Mouse (Mus musculus) intestine, embryonic 16.5 days (tissue): ENCODE results near the gene Anxa10. TPM values are rescaled to one million over a fixed set of nuclear protein-coding genes. Genes with fewer than 3 reads are reported as not detected.

Experiments
- ATAC-seq: fragments of 200-750 bp; cut with Nextera tagmentation; 2 replicates; pipeline ENCODE4 v1.8.0; 2017; ENCODE audit warnings: moderate TSS enrichment, moderate library complexity
- H3K27ac ChIP-seq: fragments of 300-500 bp; sonication (generic); 2 replicates; pipeline ENCODE4 v1.5.1; 2014; ENCODE audit warnings: mild to moderate bottlenecking, low read length
- H3K27me3 ChIP-seq: fragments of 300-500 bp; sonication (generic); replicated peaks from 2 replicates; pipeline ENCODE4 v1.6.1; 2014; ENCODE audit warnings: low read length, control low read depth, mixed read lengths; ENCODE audit not compliant: control insufficient read depth, insufficient read depth
- H3K36me3 ChIP-seq: fragments of 300-500 bp; sonication (generic); 2 replicates; pipeline ENCODE4 v1.6.1; 2014; ENCODE audit warnings: low read length, control low read depth; ENCODE audit not compliant: control insufficient read depth, insufficient read depth
- H3K4me1 ChIP-seq: fragments of 300-500 bp; sonication (generic); 2 replicates; pipeline ENCODE4 v1.6.1; 2014; ENCODE audit warnings: low read length, control low read depth, mixed read lengths; ENCODE audit not compliant: control insufficient read depth, insufficient read depth
- H3K4me2 ChIP-seq: fragments of 300-500 bp; sonication (generic); 2 replicates; pipeline ENCODE4 v1.6.1; 2014; ENCODE audit warnings: low read depth, low read length, control low read depth
- H3K4me3 ChIP-seq: fragments of 300-500 bp; sonication (generic); 2 replicates; pipeline ENCODE4 v1.5.1; 2014; ENCODE audit warnings: mild to moderate bottlenecking, low read length
- H3K9ac ChIP-seq: fragments of 300-500 bp; sonication (generic); 2 replicates; pipeline ENCODE4 v1.6.1; 2014; ENCODE audit warnings: low read depth, low read length
- H3K9me3 ChIP-seq: fragments of 300-500 bp; sonication (generic); 2 replicates; pipeline ENCODE4 v1.6.1; 2016; ENCODE audit warnings: low read length, control low read depth; ENCODE audit not compliant: control insufficient read depth
- WGBS: fragments of 180-500 bp; shearing (Covaris S2); extraction: QIAGEN DNeasy Blood & Tissue Kit; methylation state at CpG from one replicate; pipeline ENCODE4 v1.1.7; 2014; 5-methylcytosine and 5-hydroxymethylcytosine counted together
- polyA plus RNA-seq: library from polyadenylated mRNA; unstranded; fragments of >200 nt; fragmentation: Nextera tagmentation; extraction: Ambion mirVana; gene quantifications from 2 replicates; pipeline ENCODE4 v1.2.1, GENCODE M21; 2015

Anxa10 gene
- polyA plus RNA-seq, 1 experiment from 2014 or later = 0.24 TPM

GRCm38 (mm10) chr8:62014582-62014981 is 108.4 kb downstream of the Anxa10 start:
- Histone ChIP-seq H3K27ac (no peak overlapping the region), H3K4me3 (no peak overlapping the region), H3K4me1 (no peaks in the 10 kb centered on the region), H3K4me2 (no peak overlapping the region), H3K9ac (no peak overlapping the region), H3K36me3 (no peaks in the 10 kb centered on the region), H3K9me3 (no peaks in the 10 kb centered on the region), H3K27me3 (no peaks in the 10 kb centered on the region)
- WGBS = 88% methylated on average over 4 of the region's 4 CpGs
- ATAC-seq = no peak

- Histone ChIP-seq H3K9ac (no peak overlapping the region), H3K4me2 (no peak overlapping the region), H3K27me3 (no peaks in the 10 kb centered on the region), H3K4me1 (no peaks in the 10 kb centered on the region), H3K27ac (no peak overlapping the region), H3K9me3 (no peaks in the 10 kb centered on the region), H3K36me3 (no peaks in the 10 kb centered on the region), H3K4me3 (no peak overlapping the region)
- 87% methylated on average over 4 of the region's 4 CpGs for WGBS
- ATAC-seq = no peak
These were observed 108.8 kb downstream of the Anxa10 start for GRCm38 (mm10) chr8:62014166-62014565.

Other genes with a start within 250 kb of the Anxa10 start
- 70.4 and 74.8 TPM in 2 replicates for gene Palld, start 220.5 kb downstream of the Anxa10 start, polyA plus RNA-seq
- gene Ddx60, start 195.1 kb downstream of the Anxa10 start, polyA plus RNA-seq = 0.64 and 1.1 TPM in 2 replicates